Mouse (Mus musculus) urinary bladder, postnatal 25 days (tissue): ENCODE measurements around the gene Nmur1.
"Not testable (repeated sequence)": the region's sequence is repeated elsewhere in the genome, so short reads cannot be mapped to it uniquely, and the experiment has no call there.

Experiments
- DNase-seq: peaks from one replicate; pipeline ENCODE4 v3.0.0; 2022; ENCODE audit warnings: low spot score

The Nmur1 gene

DNA sequence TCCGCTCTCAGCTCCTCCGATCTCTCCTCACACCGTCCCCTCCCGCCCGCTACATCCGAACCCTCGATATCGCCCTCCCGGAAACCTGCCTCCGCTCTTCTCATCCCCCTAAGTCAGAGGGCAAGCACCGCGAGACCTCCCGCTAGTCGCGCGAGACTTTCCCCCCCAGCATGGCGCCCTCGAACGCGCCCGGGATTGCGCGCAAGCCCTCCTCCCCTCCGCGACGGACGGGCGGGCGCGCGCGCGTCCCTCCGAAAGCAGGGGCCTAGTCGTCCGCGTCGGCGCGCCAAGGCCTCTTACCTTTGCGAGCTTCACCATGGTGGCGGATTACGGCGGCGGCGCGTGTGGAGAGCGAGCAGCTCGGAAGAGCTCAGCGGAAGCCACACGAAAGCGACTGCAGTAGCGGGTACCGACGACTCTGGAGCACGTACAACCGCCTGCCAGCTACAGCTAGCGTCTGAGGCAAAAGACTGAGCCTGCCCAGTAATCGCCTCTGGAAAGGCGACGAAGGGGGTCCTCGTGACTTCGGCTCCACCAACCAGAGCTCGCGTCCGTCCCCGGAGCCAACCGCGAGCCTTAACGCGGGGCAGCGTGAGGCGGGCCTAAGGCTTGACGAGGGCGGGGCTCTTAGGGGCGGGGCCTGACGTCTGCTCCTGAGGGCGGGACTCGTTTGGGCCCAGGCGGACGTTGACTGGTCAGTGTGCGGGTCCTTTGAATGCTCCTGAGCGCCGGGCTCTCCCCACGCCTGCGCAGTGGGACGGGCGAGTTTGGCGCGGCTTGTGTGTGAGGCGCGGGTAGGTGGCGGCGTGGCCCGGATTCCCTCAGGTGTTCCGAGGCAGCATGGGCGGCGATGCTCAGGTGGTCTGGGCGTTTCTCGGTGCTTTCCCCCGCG lies 66.9 kb downstream of the Nmur1 start, which contains the start of gene Ncl:
Ncl (minus strand) TSS at position 495 of the 892 bp plus-strand sequence.
- peak; percentile 89 for DNase-seq

GRCm38 (mm10) chr1:86358229-86358905 lies 67.7 kb downstream of the Nmur1 start:
- DNase-seq = no peak

DNA sequence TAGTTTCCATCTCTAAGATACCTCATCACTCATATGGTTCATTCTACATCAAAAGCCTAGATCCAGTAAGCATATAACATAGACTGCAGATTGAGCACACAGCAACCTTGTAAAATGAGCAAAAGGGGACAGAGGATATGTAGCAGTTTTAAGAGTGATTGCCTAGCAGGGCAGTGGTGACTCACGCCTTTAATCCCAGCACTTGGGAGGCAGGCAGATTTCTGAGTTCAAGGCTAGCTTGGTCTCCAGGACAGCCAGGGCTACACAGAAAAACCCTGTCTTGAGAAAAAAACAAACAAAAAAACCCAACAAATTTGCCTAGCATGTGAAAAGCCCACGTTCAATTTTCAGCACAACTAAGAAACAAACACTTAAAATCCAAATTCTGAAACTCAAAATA lies 71.8 kb downstream of the Nmur1 start:
- DNase-seq = no peak

- DNase-seq = no peak
These were observed 75.5 kb downstream of the Nmur1 start for GRCm38 (mm10) chr1:86350576-86350975.

- DNase-seq = no peak
These were observed 76.3 kb downstream of the Nmur1 start for GRCm38 (mm10) chr1:86349696-86350095.

DNA sequence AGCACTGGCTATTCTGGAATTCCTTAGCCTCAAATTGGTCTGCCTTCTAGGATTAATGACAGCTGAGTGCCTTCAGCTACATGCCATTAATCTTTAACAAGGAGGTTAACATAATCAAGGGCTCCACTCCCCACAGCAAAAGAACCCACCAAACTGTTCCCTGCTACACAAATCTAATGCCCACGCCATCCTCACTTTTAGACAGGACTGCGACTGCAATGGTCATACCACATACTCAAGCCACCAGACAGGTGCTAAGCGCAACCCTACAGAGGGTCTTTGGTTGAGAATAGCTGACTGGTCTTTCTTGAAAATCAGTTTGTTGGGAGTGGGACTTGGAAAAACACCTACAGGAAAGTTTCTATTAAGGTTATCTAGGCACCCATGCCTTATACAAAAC lies 76.8 kb downstream of the Nmur1 start:
- no peak for DNase-seq

DNA sequence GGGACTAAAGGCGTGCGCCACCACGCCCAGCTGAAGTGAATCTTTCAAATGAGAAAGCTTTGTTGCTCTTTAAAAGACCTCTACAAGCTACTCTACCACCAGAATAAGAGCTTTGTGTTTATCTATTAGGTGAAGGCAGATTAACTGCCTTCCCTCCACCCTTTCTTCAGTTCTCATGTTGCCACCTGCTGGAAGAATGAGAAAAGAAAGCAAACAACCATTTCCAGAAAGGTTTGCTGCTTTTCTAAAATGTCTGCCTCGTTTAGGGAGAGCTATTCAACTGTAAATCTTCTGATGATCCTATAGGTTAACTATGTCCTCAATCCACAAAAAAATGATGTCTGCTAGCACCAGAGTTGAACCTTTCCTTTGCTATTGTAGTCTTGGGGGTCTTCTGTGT lies 77.2 kb downstream of the Nmur1 start:
- no peak for DNase-seq

- DNase-seq = no peak
These were observed 77.9 kb downstream of the Nmur1 start for GRCm38 (mm10) chr1:86348083-86348482.

GRCm38 (mm10) chr1:86347716-86348045 lies 78.3 kb downstream of the Nmur1 start:
- DNase-seq = no peak

DNA sequence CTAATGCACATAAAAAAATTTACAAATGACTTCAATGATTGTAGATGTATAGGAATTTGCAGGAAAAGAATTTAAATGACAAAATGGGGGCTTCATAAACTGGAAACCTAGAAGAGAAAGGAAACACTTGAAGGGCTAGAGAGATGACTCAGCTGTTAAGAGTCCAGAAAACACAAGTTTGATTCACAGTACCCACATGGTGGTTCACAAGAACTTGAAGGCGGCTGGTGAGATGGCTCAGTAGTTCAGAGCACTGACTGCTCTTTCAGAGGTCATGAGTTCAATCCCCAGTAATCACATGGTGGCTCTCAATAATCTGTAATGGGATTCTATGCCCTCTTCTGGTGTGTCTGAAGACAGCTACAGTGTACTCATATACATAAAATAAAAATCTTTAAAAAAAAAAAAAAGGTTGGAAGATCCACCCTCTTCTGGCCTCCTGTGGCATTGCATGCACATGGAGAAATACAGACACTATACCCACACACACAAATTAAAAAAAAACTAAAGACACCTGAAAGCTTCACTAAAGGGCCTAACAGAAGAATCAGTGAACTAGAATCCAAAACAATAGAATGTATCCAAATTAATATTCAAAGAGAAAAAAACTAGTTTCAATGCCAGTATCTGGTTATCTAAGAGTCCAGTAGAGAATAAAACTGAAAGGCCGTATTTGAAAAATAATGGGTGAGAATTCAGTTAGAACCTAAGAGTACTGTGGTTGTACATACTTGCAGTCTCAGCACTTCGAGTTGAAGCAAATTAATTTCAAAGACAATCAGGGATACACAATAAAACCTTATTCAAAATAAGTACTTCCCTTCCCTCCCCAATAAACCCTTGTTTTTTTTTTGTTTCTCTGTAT lies 78.9 kb downstream of the Nmur1 start:
- DNase-seq = no peak

- DNase-seq = no peak
These were observed 80.1 kb downstream of the Nmur1 start for GRCm38 (mm10) chr1:86345956-86346355.

DNA sequence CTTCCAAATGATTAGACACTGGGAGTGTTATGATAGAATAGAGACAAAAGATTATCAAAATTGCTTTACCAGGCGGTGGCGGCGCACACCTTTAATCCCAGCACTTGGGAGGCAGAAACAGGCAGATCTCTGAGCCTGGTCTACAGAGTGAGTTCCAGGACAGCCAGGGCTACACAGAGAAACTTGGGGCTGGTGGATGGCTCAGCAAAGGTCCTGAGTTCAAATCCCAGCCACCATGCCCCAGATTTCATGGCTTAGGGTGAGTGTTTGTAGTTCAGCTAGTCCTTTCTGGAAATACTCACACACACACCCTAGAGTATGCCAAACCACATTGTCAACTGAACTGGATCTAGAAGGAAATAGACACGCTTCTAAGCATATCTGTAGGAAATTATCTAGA lies 81.0 kb downstream of the Nmur1 start:
- DNase-seq = no peak

DNA sequence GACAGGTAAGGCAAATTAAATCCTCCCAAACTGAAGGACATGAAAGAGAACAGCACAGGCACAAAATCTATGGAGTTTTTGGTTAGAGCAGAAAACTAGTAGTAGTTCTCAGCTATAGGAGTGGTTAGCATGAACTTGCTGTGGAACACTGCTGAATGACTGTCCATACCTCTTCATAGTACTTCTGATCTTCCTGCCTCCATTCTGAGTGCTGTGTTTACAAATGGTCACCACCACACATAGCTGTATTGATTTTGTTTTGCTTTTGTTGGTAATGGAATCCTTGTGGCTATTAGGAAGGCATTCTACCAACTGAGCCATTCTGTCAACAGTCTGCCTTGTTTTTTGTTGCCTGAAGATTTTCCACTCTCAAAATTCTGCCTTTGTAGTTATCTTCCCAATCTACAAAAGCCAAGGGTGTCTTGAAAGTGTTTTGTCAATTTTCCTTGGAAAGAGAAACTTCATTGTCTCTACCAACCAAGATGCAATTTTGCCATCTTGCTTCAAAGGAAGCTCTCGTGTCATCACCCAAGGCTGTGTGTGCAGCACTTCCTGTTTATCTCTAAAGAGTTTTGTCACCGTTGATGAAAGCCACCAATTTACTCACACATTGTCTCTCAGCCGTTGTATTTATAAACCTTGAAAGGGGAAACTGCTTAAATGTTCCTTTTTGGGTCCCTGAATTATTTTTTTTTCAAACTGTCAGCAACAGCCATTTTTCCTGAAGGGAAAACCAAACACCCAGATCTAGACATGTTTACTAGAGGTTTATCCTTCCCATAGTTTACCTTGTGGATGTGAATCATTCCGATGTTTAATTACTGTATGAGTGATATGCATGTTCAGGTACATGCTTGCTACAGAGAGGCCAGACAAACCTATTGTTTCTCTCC lies 81.8 kb downstream of the Nmur1 start:
- no peak for DNase-seq

DNA sequence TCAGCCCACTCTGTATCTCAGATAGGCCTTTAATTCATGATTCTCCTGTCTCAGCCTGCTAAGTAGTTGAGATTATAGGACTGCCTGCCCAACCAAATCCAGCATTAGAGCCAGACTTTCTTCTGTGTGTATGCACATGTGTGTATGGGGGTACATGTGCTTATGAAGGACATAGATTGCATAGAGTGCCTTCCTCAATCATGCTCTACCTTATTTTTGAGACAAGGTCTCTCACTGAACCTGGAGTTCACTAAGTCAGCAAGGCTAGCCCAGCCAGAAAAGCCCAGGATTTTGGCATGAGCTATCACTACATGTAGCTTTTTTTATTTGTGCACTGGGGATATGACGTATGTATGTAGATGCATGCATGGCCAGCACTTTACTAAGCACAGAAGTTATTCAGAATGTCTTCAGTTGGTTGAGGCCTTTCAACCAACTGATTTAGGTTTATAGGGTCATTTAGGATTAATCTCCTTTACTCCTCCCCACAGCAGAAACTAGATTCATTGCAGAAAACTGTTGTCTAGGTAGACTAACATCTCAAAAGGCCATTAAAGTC lies 82.9 kb downstream of the Nmur1 start:
- DNase-seq = no peak

DNA sequence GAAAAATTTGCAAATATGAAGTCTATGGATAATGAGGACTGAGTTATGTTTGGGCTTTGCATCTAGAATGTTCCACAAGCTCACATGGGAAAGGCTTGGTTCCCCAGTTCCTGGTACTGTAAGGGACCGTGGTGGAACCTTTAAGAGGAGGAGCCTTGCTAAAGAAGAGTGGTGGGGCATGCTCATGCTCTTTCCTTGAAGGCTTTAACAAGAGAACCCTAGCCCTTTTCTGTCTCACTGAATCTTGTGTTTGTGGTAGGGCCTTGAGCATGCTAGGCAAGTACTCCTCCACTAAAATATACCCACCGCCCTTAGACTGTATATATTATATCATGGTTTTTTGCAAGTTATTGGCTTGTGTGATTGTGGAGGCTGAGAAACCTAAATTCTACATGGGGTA lies 83.7 kb downstream of the Nmur1 start:
- no peak for DNase-seq

DNA sequence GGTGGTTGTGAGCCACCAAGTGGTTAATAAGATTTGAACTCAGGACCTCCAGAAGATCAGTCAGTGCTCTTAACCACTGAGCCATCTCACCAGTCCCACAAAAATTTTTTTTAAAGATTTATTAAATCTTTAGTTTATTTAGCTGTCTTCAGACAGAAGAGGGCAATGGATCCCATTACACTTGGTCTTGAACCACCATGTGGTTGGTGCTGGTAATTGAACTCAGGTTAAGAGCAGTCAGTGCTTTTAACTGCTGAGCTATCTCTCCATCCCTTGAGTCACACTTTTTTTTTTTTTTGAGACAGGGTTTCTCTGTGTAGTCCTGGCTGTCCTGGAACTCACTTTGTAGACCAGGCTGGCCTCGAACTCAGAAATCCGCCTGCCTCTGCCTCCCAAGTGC lies 84.9 kb downstream of the Nmur1 start:
- DNase-seq = not testable (repeated sequence)

GRCm38 (mm10) chr1:86339156-86339812 lies 86.7 kb downstream of the Nmur1 start:
- DNase-seq = peak; percentile 80

- DNase-seq = no peak
These were observed 89.7 kb downstream of the Nmur1 start for GRCm38 (mm10) chr1:86336330-86336729.
